Mouse (Mus musculus) heart, embryonic 14.5 days (tissue): ENCODE results near the gene Actn4. TPM values are rescaled to one million over a fixed set of nuclear protein-coding genes. Genes with fewer than 3 reads are reported as not detected.

Experiments used
- ATAC-seq: fragments of 200-750 bp; cut with Nextera tagmentation; 2 replicates; pipeline ENCODE4 v1.8.0; 2017; ENCODE audit warnings: low read depth, moderate TSS enrichment; ENCODE audit not compliant: insufficient number of reproducible peaks, insufficient read depth, low FRiP score
- H3K27ac ChIP-seq, 2 experiments: fragments of 200-500 bp in 1 of 2; fragments of 300-500 bp in 1 of 2; sonication (generic) in 1 of 2; replicated peaks in 1 of 2; 2 replicates each; pipeline ENCODE4 v1.5.1; 2012 to 2014; ENCODE audit warnings: low read depth in 2 of 2, low read length in 2 of 2, control low read depth in 1 of 2, mild to moderate bottlenecking in 1 of 2, mixed read lengths in 1 of 2; ENCODE audit not compliant: control insufficient read depth in 1 of 2, insufficient read depth in 1 of 2
- H3K27me3 ChIP-seq: fragments of 300-500 bp; sonication (generic); 2 replicates; pipeline ENCODE4 v1.6.1; 2014; ENCODE audit warnings: mild to moderate bottlenecking, low read length, control low read depth; ENCODE audit not compliant: control insufficient read depth, insufficient read depth
- H3K36me3 ChIP-seq: fragments of 300-500 bp; sonication (generic); 2 replicates; pipeline ENCODE4 v1.6.1; 2014; ENCODE audit warnings: mild to moderate bottlenecking, control low read depth, low read length, mixed read lengths; ENCODE audit not compliant: control insufficient read depth, insufficient read depth
- H3K4me1 ChIP-seq, 2 experiments: fragments of 200-500 bp in 1 of 2; fragments of 300-500 bp in 1 of 2; sonication (generic) in 1 of 2; 2 replicates each; pipeline ENCODE4 v1.6.1; 2012 to 2014; ENCODE audit warnings: low read length in 2 of 2, control low read depth in 1 of 2, mixed read lengths in 1 of 2; ENCODE audit not compliant: control insufficient read depth in 2 of 2, insufficient read depth in 2 of 2
- H3K4me2 ChIP-seq: fragments of 300-500 bp; sonication (generic); 2 replicates; pipeline ENCODE4 v1.6.1; 2014; ENCODE audit warnings: mild to moderate bottlenecking, low read length
- H3K4me3 ChIP-seq, 2 experiments: fragments of 200-500 bp in 1 of 2; fragments of 300-500 bp in 1 of 2; sonication (generic) in 1 of 2; 2 replicates each; pipeline ENCODE4 v1.5.1; 2012 to 2014; ENCODE audit warnings: low read length in 2 of 2, mild to moderate bottlenecking in 2 of 2, control low read depth in 1 of 2, low read depth in 1 of 2, moderate library complexity in 1 of 2; ENCODE audit not compliant: control insufficient read depth in 1 of 2, insufficient read depth in 1 of 2
- H3K9ac ChIP-seq: fragments of 300-500 bp; sonication (generic); 2 replicates; pipeline ENCODE4 v1.6.1; 2014; ENCODE audit warnings: mild to moderate bottlenecking, low read length
- H3K9me3 ChIP-seq: fragments of 300-500 bp; sonication (generic); 2 replicates; pipeline ENCODE4 v1.6.1; 2016; ENCODE audit warnings: low read length, control low read depth; ENCODE audit not compliant: control insufficient read depth
- WGBS: fragments of 180-500 bp; shearing (Covaris S2); extraction: QIAGEN DNeasy Blood & Tissue Kit; methylation state at CpG from one replicate; pipeline ENCODE4 v1.1.7; 2014; 5-methylcytosine and 5-hydroxymethylcytosine counted together
- polyA plus RNA-seq: library from polyadenylated mRNA; unstranded; fragments of >200 nt; fragmentation: Nextera tagmentation; extraction: Ambion mirVana; gene quantifications from 2 replicates; pipeline ENCODE4 v1.2.1, GENCODE M21; 2014

Actn4 gene
- polyA plus RNA-seq, 1 experiment from 2014 or later, result 221 TPM

DNA sequence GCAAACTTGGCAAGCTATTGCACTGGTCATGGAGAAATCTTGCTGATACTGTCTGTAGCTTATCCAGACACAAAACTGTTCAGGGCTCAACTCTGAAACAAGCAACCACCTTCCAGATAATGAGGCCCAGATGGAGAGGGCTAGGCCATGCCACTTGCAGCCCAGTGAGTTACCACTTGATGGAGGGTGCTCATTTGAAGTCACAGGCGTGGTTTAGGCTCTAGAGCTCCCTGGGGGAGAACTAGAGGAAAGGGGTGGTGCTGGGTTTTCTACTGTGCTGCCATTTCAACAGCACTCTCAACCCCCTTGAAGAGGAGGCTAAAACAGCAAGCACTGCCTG, 15.9 kb downstream of the Actn4 start:
- Histone ChIP-seq H3K36me3 (peaks cover 33% of the 10 kb centered on the region), H3K4me1 (peaks cover 63 to 98% of the 10 kb centered on the region in 2 experiments), H3K9me3 (no peaks in the 10 kb centered on the region), H3K27me3 (no peaks in the 10 kb centered on the region), H3K4me2 (peak overlapping the region; percentile 52), H3K27ac (peak overlapping the region; percentile 99 to 100), H3K9ac (peak overlapping the region; percentile 64), H3K4me3 (no peak overlapping the region)
- 8% methylated on average over 1 of the region's 1 CpGs for WGBS
- ATAC-seq, result peak; percentile 7; the same call in 1 of the 2 replicates

DNA sequence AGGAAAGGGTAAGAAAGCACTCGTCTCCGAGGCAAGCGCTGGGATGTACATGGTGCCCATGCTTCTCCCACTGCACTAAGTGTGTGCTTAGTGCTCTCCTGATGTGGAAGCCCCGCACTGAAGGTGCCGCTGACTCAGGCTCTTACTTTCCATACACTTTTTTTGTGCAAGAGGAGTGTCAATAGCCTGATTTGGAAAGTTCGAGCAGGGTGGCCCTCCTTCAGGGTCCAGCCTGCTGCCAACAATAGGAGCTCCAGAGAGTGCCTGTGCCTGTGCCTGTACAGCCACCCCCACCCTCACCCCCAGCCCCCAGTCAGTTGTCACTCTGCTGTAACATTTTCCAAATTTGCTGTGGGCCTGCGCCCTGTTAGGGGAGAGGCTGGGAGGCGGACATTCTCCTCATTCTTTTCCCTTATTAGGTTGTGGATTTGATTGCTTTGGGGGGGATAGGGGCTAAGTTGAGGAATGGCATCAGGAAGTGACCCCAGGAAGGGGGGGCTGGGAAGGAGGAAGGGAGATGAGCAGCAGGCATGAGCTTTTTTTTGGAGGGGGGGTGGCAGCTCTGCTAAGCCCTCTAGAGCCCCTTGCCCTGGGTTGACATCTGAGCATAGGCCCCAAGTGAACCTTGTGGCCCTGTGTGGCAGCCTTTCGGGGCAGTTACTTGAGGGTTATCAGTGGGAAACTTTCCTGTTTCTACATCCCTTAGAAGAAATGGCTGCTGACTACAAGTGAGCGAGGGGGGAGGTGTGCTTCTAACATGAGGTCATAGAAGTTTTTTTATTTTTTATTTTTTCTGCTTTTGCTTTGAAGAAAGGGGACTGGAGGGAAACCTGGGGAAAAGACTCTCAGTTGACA, 16.5 kb downstream of the Actn4 start:
- peak overlapping the region; percentile 52 for H3K4me2 ChIP-seq
- H3K27me3 ChIP-seq, result no peaks in the 10 kb centered on the region
- WGBS, result 6% methylated on average over 10 of the region's 10 CpGs
- peak; percentile 86 for ATAC-seq
- H3K4me3 ChIP-seq, result no peak overlapping the region
- H3K36me3 ChIP-seq, result peaks cover 28% of the 10 kb centered on the region
- H3K9me3 ChIP-seq, result no peaks in the 10 kb centered on the region
- peak overlapping the region; percentile 99 to 100 for H3K27ac ChIP-seq
- peaks cover 66 to 98% of the 10 kb centered on the region in 2 experiments for H3K4me1 ChIP-seq
- peak overlapping the region; percentile 71 for H3K9ac ChIP-seq

DNA sequence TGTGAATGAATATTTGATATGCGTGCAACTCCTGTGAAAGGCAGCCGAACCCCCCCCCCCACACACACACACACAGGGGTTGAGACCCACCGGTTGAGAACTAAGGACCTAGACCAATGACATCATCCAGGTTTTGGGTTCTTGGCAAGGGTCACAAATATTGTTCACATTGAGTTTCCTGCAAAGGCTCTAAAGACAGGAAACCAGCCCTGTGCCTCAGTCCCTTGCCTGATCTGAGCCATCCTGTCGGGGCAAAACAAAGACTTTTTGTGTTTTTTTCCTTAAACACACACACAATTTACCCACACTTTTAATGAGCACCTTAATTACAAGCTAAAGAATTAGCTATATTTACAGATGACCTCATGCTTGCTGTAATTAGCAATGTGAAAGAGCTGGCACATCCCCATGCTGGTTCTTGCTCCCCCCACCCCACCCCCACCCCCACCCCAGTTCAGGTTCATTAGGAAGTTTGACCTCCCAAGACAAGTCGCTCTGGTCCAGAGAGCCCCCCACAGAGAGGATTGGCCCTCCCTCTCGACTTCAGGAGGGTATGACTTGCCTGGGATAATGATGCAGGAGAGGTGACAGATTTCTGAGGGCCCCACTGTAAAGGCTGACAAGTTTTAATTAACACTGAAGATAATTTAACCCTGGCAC, 17.3 kb downstream of the Actn4 start:
- Histone ChIP-seq H3K27me3 (no peaks in the 10 kb centered on the region), H3K27ac (peak overlapping the region; percentile 99 to 100), H3K4me3 (no peak overlapping the region), H3K9ac (peak overlapping the region; percentile 71), H3K4me2 (peak overlapping the region; percentile 52), H3K9me3 (no peaks in the 10 kb centered on the region), H3K4me1 (peaks cover 69 to 98% of the 10 kb centered on the region in 2 experiments), H3K36me3 (peaks cover 25% of the 10 kb centered on the region)
- no peak for ATAC-seq
- 40% methylated on average over 6 of the region's 6 CpGs for WGBS

DNA sequence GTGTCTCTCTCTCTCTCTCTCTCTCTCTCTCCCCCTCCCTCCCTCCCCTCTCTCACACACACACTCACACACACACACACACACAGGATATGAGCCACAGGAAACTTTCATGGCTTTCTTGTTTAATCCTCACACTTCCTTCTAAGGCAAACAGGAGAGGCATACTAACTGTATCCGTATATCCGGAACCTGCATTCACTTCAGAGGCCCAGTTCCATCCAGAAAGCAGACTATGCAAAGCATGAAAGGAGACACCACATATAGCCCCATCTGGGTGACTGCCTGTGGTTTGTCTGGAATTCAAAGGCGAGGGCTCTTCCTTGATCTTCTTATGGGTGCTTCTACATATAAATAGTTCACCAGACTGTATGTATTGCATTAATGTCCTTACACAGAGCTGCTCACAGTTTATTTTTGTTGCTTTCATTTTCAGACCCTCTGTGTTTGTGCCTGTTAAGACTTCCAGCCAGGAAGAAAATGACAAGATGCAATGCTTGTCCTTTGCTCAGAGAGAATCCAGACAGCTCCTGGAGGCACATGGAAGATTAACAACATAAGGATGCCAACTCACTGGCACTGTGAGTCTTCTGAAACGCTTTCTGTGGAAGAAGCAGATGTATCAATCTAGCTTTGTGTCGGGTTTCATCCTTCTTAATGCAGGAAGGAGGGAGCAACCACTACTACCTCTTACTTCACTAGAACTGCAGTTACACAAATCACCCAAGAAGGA, 18.5 kb downstream of the Actn4 start:
- Histone ChIP-seq H3K9me3 (no peaks in the 10 kb centered on the region), H3K36me3 (peaks cover 16% of the 10 kb centered on the region), H3K27ac (peak overlapping the region; percentile 83 to 99), H3K4me3 (no peak overlapping the region), H3K9ac (peak overlapping the region; percentile 57), H3K4me1 (peaks cover 72 to 98% of the 10 kb centered on the region in 2 experiments), H3K4me2 (no peak overlapping the region), H3K27me3 (no peaks in the 10 kb centered on the region)
- ATAC-seq, result no peak
- 35% methylated on average over 5 of the region's 5 CpGs for WGBS

DNA sequence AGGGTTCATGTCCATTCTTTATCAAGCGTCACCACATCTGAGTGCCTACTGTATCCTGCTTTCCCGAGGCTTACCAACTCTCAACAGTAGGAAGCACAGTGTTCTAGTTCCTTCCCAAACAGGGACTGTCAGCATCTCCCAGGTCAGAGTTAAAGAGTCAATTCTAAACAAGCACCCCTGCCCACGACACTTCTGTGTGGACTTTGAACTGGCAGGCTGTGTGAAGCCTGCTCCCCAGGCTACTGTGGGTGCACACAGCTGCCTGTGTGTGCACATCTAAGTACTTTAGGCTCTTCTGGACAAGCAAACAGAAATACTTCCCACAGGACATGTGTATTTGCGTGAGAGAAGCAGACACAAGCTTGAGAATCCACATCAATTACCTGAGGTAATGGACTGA, 20.6 kb downstream of the Actn4 start:
- Histone ChIP-seq H3K4me1 (peaks cover 59 to 96% of the 10 kb centered on the region in 2 experiments), H3K4me2 (peak overlapping the region; percentile 14), H3K4me3 (no peak overlapping the region), H3K27ac (peak overlapping the region; percentile 95), H3K9ac (peak overlapping the region; percentile 44), H3K9me3 (no peaks in the 10 kb centered on the region), H3K36me3 (peaks cover 26% of the 10 kb centered on the region), H3K27me3 (no peaks in the 10 kb centered on the region)
- no peak for ATAC-seq
- 36% methylated on average over 4 of the region's 4 CpGs for WGBS

DNA sequence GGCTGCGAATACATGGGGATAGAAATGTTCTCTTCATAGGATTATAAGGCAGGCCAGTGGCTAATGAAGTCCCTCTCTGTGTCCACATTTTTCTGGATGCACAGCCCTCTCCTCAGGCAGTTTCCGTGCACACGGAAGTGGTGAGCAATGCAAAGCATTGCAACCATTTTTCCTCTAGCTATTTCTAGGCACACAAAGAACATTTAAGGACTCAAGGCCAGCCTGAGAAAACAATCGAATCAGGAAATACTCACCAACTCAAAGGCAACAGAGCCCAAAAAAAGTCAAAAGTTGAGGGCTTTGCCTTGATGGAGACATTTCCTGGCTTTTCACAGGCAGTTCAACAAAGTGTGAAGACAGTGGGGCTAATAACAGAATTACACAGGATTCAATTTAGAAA, 21.0 kb downstream of the Actn4 start:
- Histone ChIP-seq H3K36me3 (peaks cover 28% of the 10 kb centered on the region), H3K27me3 (no peaks in the 10 kb centered on the region), H3K4me3 (no peak overlapping the region), H3K27ac (peak overlapping the region; percentile 95), H3K4me2 (peak overlapping the region; percentile 14; the same call in 1 of the 2 replicates), H3K9me3 (no peaks in the 10 kb centered on the region), H3K9ac (peak overlapping the region; percentile 44), H3K4me1 (peaks cover 59 to 96% of the 10 kb centered on the region in 2 experiments)
- ATAC-seq, result no peak
- WGBS, result 27% methylated on average over 4 of the region's 4 CpGs

DNA sequence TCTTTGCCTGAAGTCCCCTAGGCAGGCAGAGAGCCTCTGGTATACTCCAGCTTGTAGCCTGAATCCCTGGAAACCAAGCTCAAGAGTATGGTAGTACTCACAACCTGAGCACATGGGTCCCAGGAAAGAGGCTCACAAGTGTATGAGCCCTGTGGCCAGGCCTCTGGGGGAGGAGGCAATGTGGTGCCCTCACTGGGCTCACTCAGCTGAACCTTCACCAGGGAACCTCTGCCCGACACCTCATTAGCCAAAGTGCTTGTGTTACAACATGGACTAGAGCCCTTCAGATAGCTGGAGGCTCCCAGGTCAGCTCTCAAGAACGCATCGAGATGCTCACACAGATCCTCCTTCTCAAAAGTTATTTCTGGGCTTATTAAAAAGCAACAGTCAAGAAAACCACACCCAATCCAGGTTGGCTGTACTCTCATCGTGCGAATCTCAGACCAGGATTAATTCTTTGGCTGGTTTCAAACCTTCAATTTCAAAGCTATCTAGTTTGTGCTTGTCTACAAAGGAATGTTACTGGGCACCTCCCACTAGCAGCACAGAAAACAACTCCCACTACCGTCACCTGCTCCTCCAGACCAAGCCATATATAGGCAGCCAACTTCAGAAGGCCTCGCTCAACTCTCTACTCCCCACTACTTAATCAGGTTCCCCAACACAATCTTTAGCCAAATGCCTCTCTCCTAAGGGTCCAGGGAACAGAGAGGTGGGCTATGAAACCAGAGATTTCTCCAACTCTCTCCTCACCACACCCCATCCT, 22.5 kb downstream of the Actn4 start:
- H3K27me3 ChIP-seq, result no peaks in the 10 kb centered on the region
- WGBS, result 34% methylated on average over 7 of the region's 7 CpGs
- H3K9me3 ChIP-seq, result no peaks in the 10 kb centered on the region
- no peak overlapping the region for H3K4me3 ChIP-seq
- H3K36me3 ChIP-seq, result peaks cover 28% of the 10 kb centered on the region
- peak overlapping the region; percentile 95 for H3K27ac ChIP-seq
- H3K4me1 ChIP-seq, result peaks cover 52 to 94% of the 10 kb centered on the region in 2 experiments
- peak; percentile 46 for ATAC-seq
- peak overlapping the region; percentile 32 for H3K4me2 ChIP-seq
- H3K9ac ChIP-seq, result peak overlapping the region; percentile 64
